Mouse (Mus musculus): ENCODE data around the gene Sdcbp2.

Sdcbp2 gene

DNA sequence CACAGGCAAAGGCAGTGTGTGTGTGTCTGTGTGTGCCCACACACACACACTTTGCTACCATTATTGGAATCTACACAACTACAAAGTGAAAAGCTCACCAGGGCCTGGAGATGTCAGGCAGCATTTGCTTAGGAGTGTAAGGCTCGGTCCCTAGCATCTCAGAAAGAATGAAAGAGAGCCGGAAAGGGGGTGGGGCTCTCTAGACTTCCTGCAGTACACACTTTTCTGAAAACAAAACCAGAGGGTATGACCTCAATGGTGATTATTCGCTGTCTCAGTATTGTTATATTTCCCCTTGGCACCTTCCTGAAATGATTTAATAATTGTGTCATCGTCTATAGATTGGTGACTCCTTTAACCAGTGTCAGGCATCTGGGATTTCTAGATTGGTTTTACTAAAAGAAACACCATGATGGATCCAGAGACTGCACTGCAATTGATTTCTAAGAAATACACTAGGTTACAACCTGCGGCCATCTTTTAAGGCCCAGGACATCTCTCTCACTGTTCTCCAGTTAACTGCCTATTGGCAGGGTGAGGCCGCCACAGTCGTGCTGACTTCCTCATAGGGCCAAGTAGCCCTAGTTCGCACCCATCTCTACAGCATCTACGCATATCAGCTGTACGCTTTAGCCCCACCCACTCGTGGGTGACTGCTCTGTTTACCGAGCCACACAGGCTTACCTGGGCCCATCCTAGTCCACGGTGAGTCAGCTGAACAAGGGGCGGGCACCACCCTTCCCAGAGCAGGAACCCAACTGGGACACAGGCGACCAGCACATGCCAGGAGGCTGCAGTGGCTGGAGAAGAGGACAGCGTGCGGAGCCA is at the start of gene Sdcbp2:
Sdcbp2 (plus strand) TSS at position 750 of the 828 bp plus-strand sequence.
- in situ Hi-C loops (cut with MseI, MboI), result no loop called here

GRCm38 (mm10) chr2:151524324-151525041 is 47.9 kb upstream of the Sdcbp2 start:
- in situ Hi-C loops (cut with MseI, MboI), result no loop called here

- in situ Hi-C loops (cut with MseI, MboI), result no loop called here
These were observed 46.9 kb upstream of the Sdcbp2 start for GRCm38 (mm10) chr2:151525520-151525919.

GRCm38 (mm10) chr2:151528066-151528465 is 44.4 kb upstream of the Sdcbp2 start:
- in situ Hi-C loops (cut with MseI, MboI), result no loop called here

DNA sequence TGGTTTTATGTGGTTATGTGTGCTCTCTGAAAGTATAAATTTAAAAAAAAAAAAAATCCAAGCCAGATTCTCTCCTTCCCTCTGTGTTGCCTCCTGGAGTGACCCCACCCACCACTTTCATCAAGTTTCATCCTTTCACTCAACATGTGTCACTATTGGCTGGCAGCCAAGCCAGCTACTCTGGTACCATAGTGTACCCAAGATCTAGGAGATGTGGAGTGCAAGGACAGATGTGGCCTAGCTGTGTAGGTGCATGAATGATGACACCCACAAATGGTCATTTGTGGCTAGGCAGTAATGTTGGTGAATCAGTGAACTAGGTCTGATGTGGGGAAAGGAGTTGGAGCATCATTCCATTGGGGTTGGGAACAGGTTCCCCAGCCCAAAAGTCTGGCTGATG is 43.3 kb upstream of the Sdcbp2 start:
- in situ Hi-C loops (cut with MseI, MboI), result no loop called here

GRCm38 (mm10) chr2:151530378-151531230 is 41.8 kb upstream of the Sdcbp2 start:
- in situ Hi-C loops (cut with MseI, MboI), result no loop called here

- in situ Hi-C loops (cut with MseI, MboI), result no loop called here
These were observed 38.8 kb upstream of the Sdcbp2 start for GRCm38 (mm10) chr2:151533632-151534031.

GRCm38 (mm10) chr2:151535961-151536617 is 36.3 kb upstream of the Sdcbp2 start:
- in situ Hi-C loops (cut with MseI, MboI), result no loop called here

DNA sequence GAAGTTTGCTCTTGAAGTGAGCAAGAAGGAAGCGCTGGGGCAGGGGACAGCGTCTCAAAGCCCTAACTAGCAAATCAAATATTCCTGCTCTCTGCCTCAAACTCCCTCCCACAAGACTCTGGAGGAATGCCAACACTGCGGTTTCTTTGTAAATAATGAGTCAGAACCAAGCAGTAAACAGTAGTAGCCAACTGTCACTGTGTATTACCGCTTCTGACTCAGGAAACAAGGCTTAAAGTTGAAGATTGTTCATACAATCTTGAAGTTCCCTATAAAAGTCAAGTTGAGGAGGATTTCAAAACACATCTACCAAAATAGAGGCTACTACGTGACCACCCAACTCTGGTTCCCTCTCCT is 35.8 kb upstream of the Sdcbp2 start:
- in situ Hi-C loops (cut with MseI, MboI), result no loop called here

DNA sequence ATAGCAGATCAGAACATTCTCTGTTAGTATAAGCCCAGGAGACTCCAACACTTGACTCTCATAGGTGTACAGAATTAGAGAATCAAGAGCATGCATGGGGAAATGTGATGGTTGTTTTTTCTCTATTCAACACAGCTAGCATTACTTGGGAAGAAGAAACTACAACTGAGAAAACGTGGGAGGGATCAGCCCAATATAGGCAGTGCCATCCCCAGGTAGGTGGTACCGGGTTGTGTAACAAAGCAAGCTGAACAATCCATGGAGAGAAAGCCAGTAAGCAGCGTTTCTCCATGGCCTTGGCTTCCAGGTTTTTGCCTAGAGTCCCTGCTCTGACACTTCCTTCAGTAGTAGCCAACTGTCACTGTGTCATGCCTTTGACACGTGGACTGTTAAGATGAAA is 33.8 kb upstream of the Sdcbp2 start:
- in situ Hi-C loops (cut with MseI, MboI), result no loop called here

GRCm38 (mm10) chr2:151542323-151543062 is 29.9 kb upstream of the Sdcbp2 start, which contains the start of gene Fkbp1a:
Gene Fkbp1a, plus strand, starts transcription at chr2:151542483.
- in situ Hi-C loops (cut with MseI, MboI), result no loop called here

DNA sequence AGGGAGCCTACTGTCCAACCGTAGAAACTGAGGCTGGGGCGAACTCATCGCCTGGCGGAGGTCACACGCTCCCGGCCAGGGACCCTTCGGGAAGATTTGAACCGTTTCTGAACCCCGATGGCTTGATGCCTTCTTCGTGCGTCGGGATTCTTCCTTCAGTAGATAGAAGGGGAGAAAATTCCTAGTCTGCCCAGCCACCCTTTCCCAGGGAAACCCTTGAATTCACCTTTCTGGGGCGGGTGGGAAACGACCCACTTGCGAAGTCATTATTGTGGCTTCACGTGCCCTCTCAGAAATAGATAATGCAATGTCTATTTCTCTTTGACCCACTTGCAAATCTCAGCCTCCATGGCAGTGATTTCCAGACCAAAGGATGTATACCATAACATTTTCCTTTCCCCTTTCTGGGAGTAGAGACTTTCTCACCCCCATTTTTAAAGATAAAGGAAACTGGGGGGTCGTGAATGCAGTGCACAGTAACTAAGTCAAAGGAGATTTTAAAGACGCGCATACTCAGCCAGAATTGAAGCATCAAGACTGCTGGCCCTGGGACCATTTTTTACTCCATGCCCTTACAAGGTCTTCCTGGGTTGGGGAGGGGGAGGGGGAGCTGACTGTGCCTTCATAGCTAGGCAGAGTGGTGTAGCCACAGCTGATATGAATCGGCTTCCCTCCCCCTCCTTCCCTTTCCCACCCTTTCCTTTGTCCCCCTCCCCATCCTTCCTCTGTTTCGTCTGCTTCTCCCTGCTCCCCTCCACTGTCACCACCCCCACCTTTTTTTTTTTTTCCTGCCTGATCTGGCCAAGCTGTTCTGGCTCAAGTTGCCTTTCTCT is 29.1 kb upstream of the Sdcbp2 start:
- in situ Hi-C loops (cut with MseI, MboI), result no loop called here

- in situ Hi-C loops (cut with MseI, MboI), result no loop called here
These were observed 27.7 kb upstream of the Sdcbp2 start for GRCm38 (mm10) chr2:151544673-151545072.

- in situ Hi-C loops (cut with MseI, MboI), result no loop called here
These were observed 25.9 kb upstream of the Sdcbp2 start for GRCm38 (mm10) chr2:151546571-151546970.

- in situ Hi-C loops (cut with MseI, MboI), result no loop called here
These were observed 22.8 kb upstream of the Sdcbp2 start for GRCm38 (mm10) chr2:151549615-151550121.

- in situ Hi-C loops (cut with MseI, MboI), result no loop called here
These were observed 9.2 kb upstream of the Sdcbp2 start for GRCm38 (mm10) chr2:151562930-151563921.

DNA sequence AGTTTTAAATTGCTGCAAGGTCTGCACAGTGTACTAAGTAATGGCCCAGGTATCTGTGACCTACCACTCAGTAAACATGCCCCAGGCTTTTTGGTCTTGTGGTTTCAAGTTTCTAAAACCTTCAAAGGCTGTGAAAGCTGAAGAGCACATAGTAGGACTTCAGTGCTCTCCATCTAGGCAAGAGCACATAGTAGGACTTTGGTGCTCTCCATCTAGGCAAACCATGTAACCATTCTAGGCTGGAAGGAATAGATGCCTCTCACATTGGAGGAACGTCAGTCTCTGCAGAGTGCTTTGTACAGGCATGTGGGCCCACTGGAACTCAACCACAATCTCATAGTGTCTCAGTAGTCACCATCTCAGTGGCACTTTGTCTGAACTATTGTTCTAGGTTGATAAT is 8.4 kb upstream of the Sdcbp2 start:
- in situ Hi-C loops (cut with MseI, MboI), result no loop called here

DNA sequence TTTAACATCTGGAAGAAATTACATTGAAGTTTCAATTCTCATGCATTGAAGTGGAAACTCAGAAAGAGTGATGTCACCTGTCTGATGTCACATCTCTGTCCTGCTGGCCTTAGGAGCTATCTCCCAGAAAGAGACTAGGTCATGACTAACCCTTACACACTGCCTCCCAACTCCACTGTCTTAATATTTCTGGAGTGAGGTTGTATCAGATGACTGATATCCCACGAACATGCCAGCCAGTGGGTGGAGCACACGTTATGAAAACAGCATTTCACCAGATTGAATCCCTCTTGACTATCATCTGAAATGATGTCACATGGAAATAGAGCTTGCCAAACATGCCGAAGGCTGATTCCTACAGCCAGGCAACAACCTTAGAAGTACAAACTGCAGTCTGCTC is 7.4 kb upstream of the Sdcbp2 start:
- in situ Hi-C loops (cut with MseI, MboI), result no loop called here

Data from mouse trophoblast stem cell (cell line).